8 mouse cellular contexts compared by ENCODE assay signal in genomic region chr2:106955621-106956020, GRCm38 (mm10). TPM values are rescaled to one million over a fixed set of nuclear protein-coding genes. Genes with fewer than 3 reads are reported as not detected.
DNase-seq lines count a peak whose midpoint lies in the region; ATAC-seq and TF ChIP-seq lines count a peak whose summit lies in the region.

No protein-coding gene starts in this region.

- no peak for ATAC-seq in embryonic facial prominence, embryonic 14.5 days (ENCODE audit: low read depth)
- no peak for ATAC-seq in inflammation-experienced regulatory T-cells, adult 6 months

- peak overlapping the region; percentile 40 for H3K4me3 ChIP-seq in gastrocnemius, adult 2 months
- H3K4me3 ChIP-seq in embryonic facial prominence, embryonic 14.5 days (ENCODE audit: low read depth, low read length) = no peak overlapping the region
- H3K4me3 ChIP-seq in limb, embryonic 10.5 days = no peak overlapping the region

- H3K27me3 ChIP-seq in embryonic facial prominence, embryonic 14.5 days (replicated peaks; ENCODE audit: control insufficient read depth, insufficient read depth, low read length) = no peaks in the 10 kb centered on the region
- no peaks in the 10 kb centered on the region for H3K27me3 ChIP-seq in limb, embryonic 10.5 days (ENCODE audit: low read depth, poor library complexity, severe bottlenecking)

- no peaks in the 10 kb centered on the region for H3K9me3 ChIP-seq in embryonic facial prominence, embryonic 14.5 days (ENCODE audit: control insufficient read depth, low read length)
- no peaks in the 10 kb centered on the region for H3K9me3 ChIP-seq in limb, embryonic 10.5 days (replicated peaks)

- no peak overlapping the region for H3K9ac ChIP-seq in embryonic facial prominence, embryonic 14.5 days (ENCODE audit: low read depth, low read length)

- no peak for DNase-seq in gastrocnemius, adult 2 months
- DNase-seq in gastrocnemius, postnatal 14 days = no peak
- peak; percentile 57 for DNase-seq in thymus, postnatal 0 days (ENCODE audit: low spot score)
- DNase-seq in thymus, postnatal 4 days = no peak
- peak; percentile 79 for DNase-seq in embryonic facial prominence, embryonic 14.5 days (ENCODE audit: low spot score)
- peak; percentile 40 for DNase-seq in limb, embryonic 10.5 days (ENCODE audit: low spot score)
- DNase-seq in skeletal muscle tissue, adult 2 months (ENCODE audit: low read depth, low spot score) = peak; percentile 7

- no peaks in the 10 kb centered on the region for H3K36me3 ChIP-seq in embryonic facial prominence, embryonic 14.5 days (ENCODE audit: control insufficient read depth, insufficient read depth, low read length)
- H3K36me3 ChIP-seq in limb, embryonic 10.5 days = no peaks in the 10 kb centered on the region

- peak overlapping the region; percentile 39 for H3K4me2 ChIP-seq in embryonic facial prominence, embryonic 14.5 days (ENCODE audit: low read depth, low read length)

- intact Hi-C loops in gastrocnemius, adult 2 months (cut with DNase I) = loop anchor here (1.0 to 10.0 kb wide), 3 partner anchors 311 to 599 kb away; no protein-coding TSS in a partner anchor
- intact Hi-C loops in gastrocnemius, postnatal 14 days (cut with DNase I; ENCODE audit: low total_unique reads) = no loop called here

- WGBS in embryonic facial prominence, embryonic 14.5 days = 5% methylated on average over 10 of the region's 10 CpGs
- WGBS in limb, embryonic 10.5 days = 17% methylated on average over 10 of the region's 10 CpGs

- H3K27ac ChIP-seq in gastrocnemius, adult 2 months = no peak overlapping the region
- no peak overlapping the region for H3K27ac ChIP-seq in embryonic facial prominence, embryonic 14.5 days (replicated peaks; ENCODE audit: low read depth, low read length)
- H3K27ac ChIP-seq in limb, embryonic 10.5 days = 0 out of 2 replicates have a peak overlapping the region, but pooled peaks have one; percentile 14

- no peaks in the 10 kb centered on the region for H3K4me1 ChIP-seq in embryonic facial prominence, embryonic 14.5 days (ENCODE audit: control insufficient read depth, insufficient read depth, low read length)
- H3K4me1 ChIP-seq in limb, embryonic 10.5 days = peaks cover 17% of the 10 kb centered on the region

- TF ChIP-seq CTCF in gastrocnemius, adult 2 months (IDR thresholded peaks at IDR 0.05) = peak; percentile 95; the same call in 1 of the 2 replicates

RNA-seq across cellular contexts. Expression of gene Arl14ep, which starts 18.6 kb away (rescaled TPM):
- 1 to 10 TPM; 7.8 TPM for total RNA-seq in gastrocnemius, adult 2 months (2021)
- 1 to 10 TPM; 7.1 to 8.2 TPM for total RNA-seq in gastrocnemius, postnatal 14 days (2021)
- 28.5 and 30.4 TPM in 2 replicates for polyA plus RNA-seq in thymus, postnatal 0 days (2015; fragmentation: Nextera tagmentation; extraction: Ambion mirVana)
- 43.2 and 49.3 TPM in 2 replicates for polyA plus RNA-seq in embryonic facial prominence, embryonic 14.5 days (2014; fragmentation: Nextera tagmentation; extraction: Ambion mirVana)
- polyA plus RNA-seq in limb, embryonic 10.5 days (2016; fragmentation: Nextera tagmentation; extraction: Ambion mirVana) = 49.4 and 58.7 TPM in 2 replicates
- 10 to 100 TPM; 31.9 to 38.3 (median 36.1) TPM for polyA plus RNA-seq in inflammation-experienced regulatory T-cells, adult 6 months (2017; shearing (Covaris generic))

Comparison
In these comparisons a context has a peak if more than half of its experiments do, and no peak if none do; other contexts are left out.
1. DNase-seq: peak in thymus, postnatal 0 days (single experiment), embryonic facial prominence, embryonic 14.5 days (single experiment), limb, embryonic 10.5 days (single experiment) and skeletal muscle tissue, adult 2 months (single experiment); none in gastrocnemius, adult 2 months (single experiment), gastrocnemius, postnatal 14 days (single experiment) and thymus, postnatal 4 days (single experiment).